Mouse (Mus musculus) bone marrow macrophage, adult 2 months (primary cell): ENCODE results near the gene Gstp1.
"Not testable (repeated sequence)": the region's sequence is repeated elsewhere in the genome, so short reads cannot be mapped to it uniquely, and the experiment has no call there.

Experiments
- CTCF ChIP-seq: IDR thresholded peaks from 2 replicates; pipeline ENCODE4 v1.5.1; 2012; ENCODE audit warnings: low read depth, mild to moderate bottlenecking, low read length, moderate library complexity
- POLR2A ChIP-seq: IDR thresholded peaks from 2 replicates; pipeline ENCODE4 v1.6.1; 2012; ENCODE audit warnings: mild to moderate bottlenecking, low read depth, low read length, borderline replicate concordance

- TF ChIP-seq CTCF, POLR2A: not testable (repeated sequence)
These were observed 6.3 kb upstream of the Gstp1 start for GRCm38 (mm10) chr19:4044109-4044508.
